Mouse (Mus musculus) stomach, postnatal 0 days (tissue): ENCODE data around the gene Myl9.
A peak's percentile ranks its signal among the peaks of the same experiment; 100 is the strongest.
"Not testable (repeated sequence)": the region's sequence is repeated elsewhere in the genome, so short reads cannot be mapped to it uniquely, and the experiment has no call there.

Experiments used
- CTCF ChIP-seq: IDR thresholded peaks from 2 replicates; pipeline ENCODE4 v1.5.1; 2016; ENCODE audit warnings: antibody characterized with exemption, low read depth, mild to moderate bottlenecking, moderate library complexity
- EP300 ChIP-seq: optimal IDR thresholded peaks from 2 replicates; pipeline ENCODE3; 2016; ENCODE audit warnings: antibody characterized with exemption

DNA sequence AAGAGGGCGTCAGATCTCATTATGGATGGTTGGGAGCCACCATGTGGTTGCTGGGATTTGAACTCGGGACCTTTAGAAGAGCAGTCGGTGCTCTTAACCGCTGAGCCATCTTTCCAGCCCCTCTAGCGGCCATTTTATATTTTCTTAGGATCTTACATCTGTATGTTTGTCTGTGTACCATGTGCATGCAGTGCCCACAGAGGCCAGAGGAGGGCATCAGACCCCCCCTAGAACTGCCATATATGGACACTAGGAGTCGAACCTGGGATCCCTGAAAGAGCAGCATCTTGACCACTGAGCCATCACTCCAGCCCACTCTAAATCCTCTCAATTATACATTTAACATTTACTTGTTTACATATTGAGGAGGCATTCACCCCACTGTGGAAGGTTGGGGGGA is 49.9 kb downstream of the Myl9 start:
- peak; percentile 33 for TF ChIP-seq CTCF
- TF ChIP-seq EP300 = not testable (repeated sequence)
